Comparison of ENCODE assay signal across 15 mouse cellular contexts in the genomic region with DNA sequence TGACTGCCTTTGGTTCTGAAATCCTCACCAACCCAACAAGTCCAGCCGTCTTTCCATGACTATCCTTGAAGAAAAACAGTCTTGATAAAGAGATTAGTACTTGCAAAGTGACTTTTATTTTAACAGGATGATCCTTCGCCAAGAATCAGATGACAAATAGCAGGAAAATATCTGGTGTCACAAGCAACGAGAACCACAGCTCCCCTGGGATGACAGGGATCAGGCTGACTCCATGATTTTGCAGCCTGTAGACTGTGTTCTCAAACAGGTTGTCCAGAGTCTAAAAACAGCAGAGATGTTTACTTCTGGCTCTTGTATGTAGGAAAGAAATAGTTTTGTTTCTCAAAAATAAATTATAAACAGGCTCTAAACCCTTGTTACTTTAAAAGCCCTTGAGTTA.
"Had no signal": no experiment of that assay in that cellular context is flagged by ENCODE, and none has a peak within 500 bp of the region (broad histone marks: within the 10 kb centered on the region; RNA-seq: fewer than 3 reads in every experiment).

No protein-coding gene starts in this region.

- DNase-seq: layer of hippocampus, adult 9-11 months; liver, embryonic 13.5 days; lung, adult 2 months; right cerebral cortex, adult 18-20 months; right cerebral cortex, postnatal 14 days; spleen, adult 18-20 months; thymus, postnatal 36 days had no signal

- H3K4me1 ChIP-seq: intestine, embryonic 15.5 days; liver, embryonic 13.5 days; midbrain, embryonic 12.5 days; midbrain, embryonic 15.5 days; neural tube, embryonic 12.5 days; neural tube, embryonic 15.5 days; stomach, embryonic 15.5 days had no signal

- H3K36me3 ChIP-seq: intestine, embryonic 15.5 days; liver, embryonic 13.5 days; midbrain, embryonic 12.5 days; midbrain, embryonic 15.5 days; neural tube, embryonic 12.5 days; neural tube, embryonic 15.5 days; stomach, embryonic 15.5 days had no signal

- H3K27me3 ChIP-seq: intestine, embryonic 15.5 days; liver, embryonic 13.5 days; midbrain, embryonic 12.5 days; midbrain, embryonic 15.5 days; neural tube, embryonic 12.5 days; neural tube, embryonic 15.5 days; stomach, embryonic 15.5 days had no signal

- H3K9me3 ChIP-seq: intestine, embryonic 15.5 days; liver, embryonic 13.5 days; midbrain, embryonic 12.5 days; midbrain, embryonic 15.5 days; neural tube, embryonic 12.5 days; neural tube, embryonic 15.5 days; stomach, embryonic 15.5 days had no signal

- H3K4me2 ChIP-seq: intestine, embryonic 15.5 days; liver, embryonic 13.5 days; midbrain, embryonic 12.5 days; midbrain, embryonic 15.5 days; neural tube, embryonic 12.5 days; neural tube, embryonic 15.5 days; stomach, embryonic 15.5 days had no signal

- H3K4me3 ChIP-seq: intestine, embryonic 15.5 days; layer of hippocampus, adult 2 months; liver, embryonic 13.5 days; midbrain, embryonic 12.5 days; midbrain, embryonic 15.5 days; neural tube, embryonic 12.5 days; neural tube, embryonic 15.5 days; stomach, embryonic 15.5 days had no signal

- ATAC-seq: intestine, embryonic 15.5 days; midbrain, embryonic 15.5 days had no signal

- H3K9ac ChIP-seq: intestine, embryonic 15.5 days; liver, embryonic 13.5 days; midbrain, embryonic 12.5 days; midbrain, embryonic 15.5 days; neural tube, embryonic 12.5 days; neural tube, embryonic 15.5 days; stomach, embryonic 15.5 days had no signal

- H3K27ac ChIP-seq: intestine, embryonic 15.5 days; layer of hippocampus, adult 2 months; liver, embryonic 13.5 days; macrophage; midbrain, embryonic 12.5 days; midbrain, embryonic 15.5 days; neural tube, embryonic 12.5 days; neural tube, embryonic 15.5 days; stomach, embryonic 15.5 days had no signal
